ENCODE assay signal across 8 mouse cellular contexts in genomic region chr13:38346096-38346915, GRCm38 (mm10). TPM values are rescaled to one million over a fixed set of nuclear protein-coding genes. Genes with fewer than 3 reads are reported as not detected.
A peak's percentile ranks its signal among the peaks of the same experiment; 100 is the strongest.
DNase-seq lines count a peak whose midpoint lies in the region; ATAC-seq and TF ChIP-seq lines count a peak whose summit lies in the region.

No protein-coding gene starts in this region.

- TF ChIP-seq POLR2A in kidney, adult 2 months (IDR thresholded peaks at IDR 0.05; ENCODE audit: low read depth, low read length) = no peak

- no peak for ATAC-seq in heart, embryonic 15.5 days (replicated peaks; ENCODE audit: insufficient number of reproducible peaks, insufficient read depth, low FRiP score, low read depth)
- ATAC-seq in limb, embryonic 11.5 days (ENCODE audit: insufficient number of reproducible peaks, low FRiP score, low TSS enrichment, low read depth) = peak; percentile 29; the same call in 1 of the 2 replicates
- ATAC-seq in neural tube, embryonic 15.5 days (ENCODE audit: low FRiP score) = peak; percentile 21; the same call in 1 of the 2 replicates
- no peak for ATAC-seq in erythroblast, adult 5-6 weeks (replicated peaks; ENCODE audit: low FRiP score, poor library complexity, severe bottlenecking)

- peaks cover 14% of the 10 kb centered on the region; the same call in 1 of the 2 replicates for H3K4me1 ChIP-seq in kidney, adult 2 months (ENCODE audit: control insufficient read depth, insufficient read depth, low read length)
- H3K4me1 ChIP-seq in heart, embryonic 15.5 days (replicated peaks) = peaks cover 26% of the 10 kb centered on the region
- H3K4me1 ChIP-seq in limb, embryonic 11.5 days (ENCODE audit: control insufficient read depth, insufficient read depth, low read length) = peaks cover 15% of the 10 kb centered on the region
- H3K4me1 ChIP-seq in neural tube, embryonic 15.5 days = peaks cover 34% of the 10 kb centered on the region

- no peaks in the 10 kb centered on the region for H3K36me3 ChIP-seq in kidney, adult 2 months (ENCODE audit: control insufficient read depth, insufficient read depth, low read length)
- H3K36me3 ChIP-seq in heart, embryonic 15.5 days = no peaks in the 10 kb centered on the region
- no peaks in the 10 kb centered on the region for H3K36me3 ChIP-seq in limb, embryonic 11.5 days (ENCODE audit: control insufficient read depth, insufficient read depth, low read length)
- no peaks in the 10 kb centered on the region for H3K36me3 ChIP-seq in neural tube, embryonic 15.5 days

- peak overlapping the region; percentile 98 for H3K4me2 ChIP-seq in heart, embryonic 15.5 days
- H3K4me2 ChIP-seq in limb, embryonic 11.5 days (ENCODE audit: low read depth, severe bottlenecking) = peak overlapping the region; percentile 56
- peak overlapping the region; percentile 96 for H3K4me2 ChIP-seq in neural tube, embryonic 15.5 days

- under 1% methylated on average over 62 of the region's 63 CpGs for WGBS in kidney, adult 2 months
- WGBS in heart, embryonic 15.5 days = under 1% methylated on average over 59 of the region's 63 CpGs
- WGBS in limb, embryonic 11.5 days = under 1% methylated on average over 60 of the region's 63 CpGs
- 1% methylated on average over 63 of the region's 63 CpGs for WGBS in neural tube, embryonic 15.5 days

- H3K27ac ChIP-seq in kidney, adult 2 months (ENCODE audit: insufficient read depth, low read depth, low read length) = peak overlapping the region; percentile 24; the same call in 1 of the 2 replicates
- no peak overlapping the region for H3K27ac ChIP-seq in heart, embryonic 15.5 days
- H3K27ac ChIP-seq in limb, embryonic 11.5 days (replicated peaks; ENCODE audit: low read depth, low read length) = no peak overlapping the region
- no peak overlapping the region for H3K27ac ChIP-seq in neural tube, embryonic 15.5 days (replicated peaks)

- no peaks in the 10 kb centered on the region for H3K27me3 ChIP-seq in kidney, adult 2 months (replicated peaks; ENCODE audit: control insufficient read depth, insufficient read depth, low read length)
- peaks cover 48% of the 10 kb centered on the region for H3K27me3 ChIP-seq in heart, embryonic 15.5 days
- peaks cover 50% of the 10 kb centered on the region for H3K27me3 ChIP-seq in limb, embryonic 11.5 days (ENCODE audit: control insufficient read depth, insufficient read depth, low read length)
- peaks cover 58% of the 10 kb centered on the region for H3K27me3 ChIP-seq in neural tube, embryonic 15.5 days (replicated peaks)

- TF ChIP-seq CTCF in kidney, adult 2 months (conservative IDR thresholded peaks at IDR 0.05; ENCODE audit: insufficient read depth, insufficient read length, low read depth, low read length) = no peak

- peak overlapping the region; percentile 51 for H3K9ac ChIP-seq in heart, embryonic 15.5 days
- H3K9ac ChIP-seq in limb, embryonic 11.5 days (ENCODE audit: low read length) = no peak overlapping the region
- H3K9ac ChIP-seq in neural tube, embryonic 15.5 days (replicated peaks) = peak overlapping the region; percentile 43

- peak; percentile 53 for DNase-seq in kidney, adult 2 months
- no peak for DNase-seq in kidney, adult 9 months
- peak; percentile 30 for DNase-seq in embryo, embryonic 10.5 days (ENCODE audit: low spot score)
- DNase-seq in limb, embryonic 11.5 days (ENCODE audit: low spot score) = peak; percentile 60
- DNase-seq in right cerebral cortex, postnatal 14 days = no peak

- no peaks in the 10 kb centered on the region for H3K9me3 ChIP-seq in heart, embryonic 15.5 days (replicated peaks)
- no peaks in the 10 kb centered on the region for H3K9me3 ChIP-seq in limb, embryonic 11.5 days (ENCODE audit: control insufficient read depth, low read length)
- H3K9me3 ChIP-seq in neural tube, embryonic 15.5 days (replicated peaks) = no peaks in the 10 kb centered on the region

- H3K4me3 ChIP-seq in kidney, adult 2 months (ENCODE audit: insufficient read depth, low read depth, low read length) = peak overlapping the region; percentile 57
- peak overlapping the region; percentile 62 for H3K4me3 ChIP-seq in heart, embryonic 15.5 days
- peak overlapping the region; percentile 36 for H3K4me3 ChIP-seq in limb, embryonic 11.5 days (ENCODE audit: low read depth, low read length)
- peak overlapping the region; percentile 51 for H3K4me3 ChIP-seq in neural tube, embryonic 15.5 days (replicated peaks)

RNA-seq across cellular contexts. Expression of gene Bmp6, which starts 1.4 kb away (rescaled TPM):
- 63.5 and 67.0 TPM in 2 replicates for polyA plus RNA-seq in kidney, adult 2 months (2012; rRNA removed)
- 2.7 and 3.8 TPM in 2 replicates for polyA plus RNA-seq in heart, embryonic 15.5 days (2015; fragmentation: Nextera tagmentation; extraction: Ambion mirVana)
- polyA plus RNA-seq in limb, embryonic 11.5 days (2014; fragmentation: Nextera tagmentation; extraction: Ambion mirVana) = 0.47 and 0.52 TPM in 2 replicates
- 2.5 and 3.1 TPM in 2 replicates for polyA plus RNA-seq in neural tube, embryonic 15.5 days (2015; fragmentation: Nextera tagmentation; extraction: Ambion mirVana)
- 0.38 TPM in 1 of 2 replicates, not detected in the other for total RNA-seq in erythroblast, adult 5-6 weeks (2015; ENCODE audit: low replicate concordance)
- not detected in 2 replicates for total RNA-seq in erythroblast, adult 5-6 weeks (2017; ENCODE audit: low replicate concordance)

Comparison
In these comparisons a context has a peak if more than half of its experiments do, and no peak if none do; other contexts are left out.
1. DNase-seq: peak in kidney, adult 2 months (single experiment), embryo, embryonic 10.5 days (single experiment) and limb, embryonic 11.5 days (single experiment); none in kidney, adult 9 months (single experiment) and right cerebral cortex, postnatal 14 days (single experiment).
2. ATAC-seq: peak in limb, embryonic 11.5 days (single experiment) and neural tube, embryonic 15.5 days (single experiment); none in heart, embryonic 15.5 days (single experiment) and erythroblast, adult 5-6 weeks (single experiment).
3. RNA of gene Bmp6, which starts 1.4 kb away (polyA plus RNA-seq): 63.5 to 67.0 TPM in kidney, adult 2 months; 2.5 to 3.1 TPM in neural tube, embryonic 15.5 days, 2.7 to 3.8 TPM in heart, embryonic 15.5 days and 0.47 to 0.52 TPM in limb, embryonic 11.5 days; every median in the first group is over 10 times any median in the second.
4. Peak in every context shown above with its lines, with median percentiles within 50 percentile points of each other: H3K4me3 ChIP-seq and H3K4me2 ChIP-seq.